Mouse (Mus musculus): Measurements from ENCODE around the gene Ttll12. TPM values are rescaled to one million over a fixed set of nuclear protein-coding genes. Genes with fewer than 3 reads are reported as not detected.

The Ttll12 gene
- polyA plus RNA-seq, 1 experiment from 2014 or later, result 49.6 TPM

DNA sequence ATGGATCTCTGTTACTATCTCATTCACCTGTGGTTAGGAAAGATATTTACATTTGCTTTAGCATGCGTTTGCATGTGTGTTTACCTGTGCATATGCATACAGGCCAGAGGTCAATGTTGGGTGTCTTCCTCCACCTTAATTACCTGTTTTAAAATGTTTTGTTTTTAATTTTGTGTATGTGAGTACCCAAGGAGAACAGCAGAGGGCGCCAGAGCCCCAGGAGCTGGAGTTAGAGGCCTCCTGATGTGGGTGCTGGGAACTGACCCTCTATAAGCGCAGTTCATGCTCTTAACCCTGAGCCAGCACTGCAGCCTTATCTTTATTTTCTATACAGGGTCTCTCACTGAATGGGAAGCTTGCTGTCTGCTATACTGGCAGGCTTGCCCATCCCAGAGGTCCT is 34.8 kb upstream of the Ttll12 start:
- Histone ChIP-seq H3K27ac (ENCODE audit: low read length) (no peak overlapping the region), H3K27me3 (replicated peaks; ENCODE audit: control insufficient read depth, insufficient read depth, low read length) (no peaks in the 10 kb centered on the region), H3K9ac (replicated peaks; ENCODE audit: low read depth, low read length) (no peak overlapping the region), H3K4me1 (replicated peaks; ENCODE audit: control insufficient read depth, insufficient read depth, low read length) (no peaks in the 10 kb centered on the region), H3K36me3 (ENCODE audit: control insufficient read depth, insufficient read depth) (peaks cover 7% of the 10 kb centered on the region; the same call in 1 of the 2 replicates), H3K9me3 (ENCODE audit: control insufficient read depth, low read length) (peaks cover 6% of the 10 kb centered on the region; the same call in 1 of the 2 replicates), H3K4me2 (ENCODE audit: low read length) (no peak overlapping the region), H3K4me3 (replicated peaks; ENCODE audit: low read length) (no peak overlapping the region)
- 83% methylated on average over 3 of the region's 3 CpGs for WGBS
- no peak for ATAC-seq

DNA sequence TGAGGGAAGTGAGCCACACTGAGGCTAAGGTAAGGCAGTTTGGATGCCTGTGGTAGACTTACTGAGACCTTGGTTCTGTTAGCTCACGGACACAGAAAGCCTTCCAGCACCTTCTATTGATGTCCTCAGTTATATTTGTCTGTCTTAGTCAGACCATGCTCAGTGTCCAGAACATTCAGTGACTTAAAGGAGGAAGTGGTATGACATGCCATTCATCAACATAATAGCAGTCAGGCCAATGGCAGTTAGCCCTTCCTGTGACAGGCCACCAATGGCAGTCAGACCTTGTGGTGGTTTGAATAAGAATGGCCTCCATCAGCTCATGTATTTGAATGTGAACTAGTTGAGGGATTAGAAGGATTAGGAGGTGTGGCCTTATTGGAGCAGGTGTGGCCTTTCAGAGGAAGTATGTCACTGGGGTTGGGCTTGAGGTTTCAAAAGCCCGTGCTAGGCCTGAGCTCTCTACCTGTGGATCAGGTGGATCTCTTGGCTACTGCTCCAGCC is 31.2 kb upstream of the Ttll12 start:
- Histone ChIP-seq H3K9me3 (ENCODE audit: control insufficient read depth, low read length) (peaks cover 6% of the 10 kb centered on the region; the same call in 1 of the 2 replicates), H3K4me1 (replicated peaks; ENCODE audit: control insufficient read depth, insufficient read depth, low read length) (no peaks in the 10 kb centered on the region), H3K4me3 (replicated peaks; ENCODE audit: low read length) (no peak overlapping the region), H3K27me3 (replicated peaks; ENCODE audit: control insufficient read depth, insufficient read depth, low read length) (no peaks in the 10 kb centered on the region), H3K27ac (ENCODE audit: low read length) (no peak overlapping the region), H3K9ac (replicated peaks; ENCODE audit: low read depth, low read length) (no peak overlapping the region), H3K36me3 (ENCODE audit: control insufficient read depth, insufficient read depth) (peaks cover 7% of the 10 kb centered on the region; the same call in 1 of the 2 replicates), H3K4me2 (ENCODE audit: low read length) (no peak overlapping the region)
- 82% methylated on average over 2 of the region's 2 CpGs for WGBS
- ATAC-seq, result no peak

DNA sequence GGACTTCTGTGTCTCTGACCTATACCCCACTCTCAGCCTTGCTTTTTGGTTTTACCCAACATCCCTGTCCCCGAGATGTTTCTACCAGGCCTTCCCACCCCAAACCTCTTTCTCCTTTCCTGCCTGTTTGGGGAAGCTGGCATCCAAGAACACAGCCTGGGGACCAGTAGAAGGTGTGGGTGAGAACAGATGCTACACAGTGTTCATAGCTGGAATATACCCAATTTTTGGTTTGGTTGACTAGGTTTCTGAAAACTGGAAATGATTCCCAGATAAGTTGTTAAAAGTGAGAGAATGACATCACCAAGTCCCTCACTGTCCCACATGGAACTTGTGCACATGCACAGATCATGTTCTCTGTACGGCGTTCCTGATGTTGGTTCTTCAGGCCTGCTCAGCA is 20.3 kb upstream of the Ttll12 start:
- Histone ChIP-seq H3K27me3 (replicated peaks; ENCODE audit: control insufficient read depth, insufficient read depth, low read length) (no peaks in the 10 kb centered on the region), H3K9me3 (ENCODE audit: control insufficient read depth, low read length) (no peaks in the 10 kb centered on the region), H3K27ac (ENCODE audit: low read length) (no peak overlapping the region), H3K4me2 (ENCODE audit: low read length) (no peak overlapping the region), H3K36me3 (ENCODE audit: control insufficient read depth, insufficient read depth) (no peaks in the 10 kb centered on the region; the same call in 1 of the 2 replicates), H3K9ac (replicated peaks; ENCODE audit: low read depth, low read length) (no peak overlapping the region), H3K4me1 (replicated peaks; ENCODE audit: control insufficient read depth, insufficient read depth, low read length) (no peaks in the 10 kb centered on the region), H3K4me3 (replicated peaks; ENCODE audit: low read length) (no peak overlapping the region)
- WGBS, result 88% methylated on average over 3 of the region's 3 CpGs
- ATAC-seq, result no peak

DNA sequence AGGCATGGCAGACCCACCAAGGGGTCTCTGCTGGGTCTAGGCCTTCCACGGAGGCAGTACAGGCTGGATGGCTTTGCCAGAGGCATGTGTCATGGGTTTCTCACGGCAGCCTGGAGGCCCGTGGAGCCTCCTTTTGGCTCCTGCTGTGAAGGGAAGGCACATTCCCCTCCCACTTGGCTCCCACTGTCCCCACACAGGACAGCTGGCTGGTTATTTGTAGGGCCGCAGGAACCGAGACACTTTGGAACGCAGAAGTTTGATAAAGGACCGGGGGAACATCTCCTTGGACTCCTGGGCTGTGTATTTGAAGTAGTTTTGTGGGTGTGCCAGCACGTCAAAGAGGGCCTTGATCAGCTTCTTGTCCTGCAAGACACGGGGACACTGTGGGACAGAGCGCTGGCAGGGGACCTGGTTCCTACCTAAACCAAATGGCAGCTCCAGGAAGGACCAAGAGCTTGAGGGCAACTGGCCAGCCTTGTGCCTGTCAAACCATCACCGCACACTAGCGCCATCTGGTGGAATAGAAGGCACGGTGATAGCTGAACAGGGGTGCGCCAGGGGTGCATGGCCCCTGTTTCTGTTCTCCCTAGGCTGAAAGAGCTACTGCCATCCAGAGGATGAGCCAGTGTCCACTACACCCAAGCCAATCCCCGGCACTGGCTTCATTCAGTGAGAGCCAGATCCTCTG is 12.3 kb upstream of the Ttll12 start:
- Histone ChIP-seq H3K9ac (replicated peaks; ENCODE audit: low read depth, low read length) (no peak overlapping the region), H3K27me3 (replicated peaks; ENCODE audit: control insufficient read depth, insufficient read depth, low read length) (no peaks in the 10 kb centered on the region), H3K9me3 (ENCODE audit: control insufficient read depth, low read length) (no peaks in the 10 kb centered on the region), H3K36me3 (ENCODE audit: control insufficient read depth, insufficient read depth) (no peaks in the 10 kb centered on the region), H3K4me3 (replicated peaks; ENCODE audit: low read length) (no peak overlapping the region), H3K27ac (ENCODE audit: low read length) (no peak overlapping the region), H3K4me2 (ENCODE audit: low read length) (no peak overlapping the region), H3K4me1 (replicated peaks; ENCODE audit: control insufficient read depth, insufficient read depth, low read length) (no peaks in the 10 kb centered on the region)
- ATAC-seq, result no peak
- WGBS, result 59% methylated on average over 15 of the region's 15 CpGs

DNA sequence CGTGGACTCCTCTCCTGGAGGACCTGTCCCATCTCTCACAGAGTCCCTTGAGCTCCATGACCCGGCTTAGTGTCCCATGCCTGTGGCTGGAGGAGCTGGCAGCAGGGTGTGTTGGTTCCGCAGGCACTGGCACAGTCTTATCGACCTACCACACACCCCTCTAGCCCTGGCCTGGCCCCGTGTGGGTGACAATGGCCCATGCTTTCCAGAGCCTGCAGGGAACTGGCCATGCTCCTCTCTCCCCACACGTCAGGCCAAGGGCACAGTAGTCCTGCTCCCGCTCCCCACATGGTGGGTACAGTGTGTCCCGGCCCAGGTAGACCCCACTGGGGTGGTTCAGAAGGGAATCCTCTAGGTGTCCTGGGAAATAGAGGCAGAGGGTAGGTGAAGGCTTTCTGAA is 11.7 kb upstream of the Ttll12 start:
- ATAC-seq, result no peak
- Histone ChIP-seq H3K9me3 (ENCODE audit: control insufficient read depth, low read length) (no peaks in the 10 kb centered on the region), H3K27ac (ENCODE audit: low read length) (no peak overlapping the region), H3K4me3 (replicated peaks; ENCODE audit: low read length) (no peak overlapping the region), H3K36me3 (ENCODE audit: control insufficient read depth, insufficient read depth) (no peaks in the 10 kb centered on the region), H3K4me2 (ENCODE audit: low read length) (no peak overlapping the region), H3K4me1 (replicated peaks; ENCODE audit: control insufficient read depth, insufficient read depth, low read length) (no peaks in the 10 kb centered on the region), H3K9ac (replicated peaks; ENCODE audit: low read depth, low read length) (no peak overlapping the region), H3K27me3 (replicated peaks; ENCODE audit: control insufficient read depth, insufficient read depth, low read length) (no peaks in the 10 kb centered on the region)
- WGBS, result 95% methylated on average over 8 of the region's 8 CpGs

DNA sequence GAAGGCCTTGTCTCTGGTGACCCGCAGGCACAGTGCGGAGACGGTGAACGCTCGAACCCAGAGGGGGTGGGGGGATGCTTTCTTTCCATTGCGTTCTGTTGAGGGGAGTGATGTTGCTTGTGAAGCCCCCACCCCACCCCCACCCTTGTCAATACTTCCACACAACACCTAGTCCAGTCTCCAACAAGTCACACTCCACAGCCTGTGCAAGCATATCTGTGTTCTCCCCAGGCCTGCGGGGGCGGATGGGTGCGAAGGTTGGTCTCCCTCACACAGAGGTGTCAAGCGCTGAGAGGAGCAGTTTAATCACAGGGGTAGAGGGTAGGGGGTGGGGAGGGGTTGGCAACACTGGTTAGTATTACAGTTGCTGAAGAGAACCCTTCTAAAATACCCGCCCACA is 11.3 kb upstream of the Ttll12 start:
- no peaks in the 10 kb centered on the region for H3K36me3 ChIP-seq (ENCODE audit: control insufficient read depth, insufficient read depth)
- WGBS, result 90% methylated on average over 11 of the region's 11 CpGs
- H3K27me3 ChIP-seq (replicated peaks; ENCODE audit: control insufficient read depth, insufficient read depth, low read length), result no peaks in the 10 kb centered on the region
- H3K9me3 ChIP-seq (ENCODE audit: control insufficient read depth, low read length), result no peaks in the 10 kb centered on the region
- H3K27ac ChIP-seq (ENCODE audit: low read length), result no peak overlapping the region
- H3K4me3 ChIP-seq (replicated peaks; ENCODE audit: low read length), result no peak overlapping the region
- ATAC-seq, result no peak
- H3K4me2 ChIP-seq (ENCODE audit: low read length), result no peak overlapping the region
- H3K4me1 ChIP-seq (replicated peaks; ENCODE audit: control insufficient read depth, insufficient read depth, low read length), result no peaks in the 10 kb centered on the region
- no peak overlapping the region for H3K9ac ChIP-seq (replicated peaks; ENCODE audit: low read depth, low read length)

DNA sequence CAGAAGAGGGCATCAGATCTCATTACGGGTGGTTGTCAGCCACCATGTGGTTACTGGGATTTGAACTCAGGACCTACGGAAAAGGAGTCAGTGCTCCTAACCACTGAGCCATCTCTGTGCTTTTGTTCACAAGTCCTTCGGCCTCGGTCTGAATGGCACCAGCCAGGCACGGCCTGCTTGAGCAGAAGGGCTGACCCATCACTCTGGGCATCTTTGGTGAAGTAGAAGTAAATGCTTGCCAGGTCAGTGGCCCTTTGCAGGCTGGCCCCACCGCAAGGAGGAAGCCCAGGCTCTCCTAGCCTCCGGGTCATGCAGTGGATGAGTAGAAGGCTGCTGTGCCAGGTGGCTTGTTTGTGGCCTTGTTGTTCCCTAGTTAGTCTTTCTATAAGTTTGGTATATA is 8.5 kb upstream of the Ttll12 start:
- no peaks in the 10 kb centered on the region for H3K4me1 ChIP-seq (replicated peaks; ENCODE audit: control insufficient read depth, insufficient read depth, low read length)
- H3K27ac ChIP-seq (ENCODE audit: low read length), result no peak overlapping the region
- H3K9me3 ChIP-seq (ENCODE audit: control insufficient read depth, low read length), result no peaks in the 10 kb centered on the region
- H3K4me2 ChIP-seq (ENCODE audit: low read length), result no peak overlapping the region
- H3K9ac ChIP-seq (replicated peaks; ENCODE audit: low read depth, low read length), result no peak overlapping the region
- ATAC-seq, result no peak
- H3K4me3 ChIP-seq (replicated peaks; ENCODE audit: low read length), result no peak overlapping the region
- WGBS, result 92% methylated on average over 7 of the region's 7 CpGs
- H3K36me3 ChIP-seq (ENCODE audit: control insufficient read depth, insufficient read depth), result no peaks in the 10 kb centered on the region
- no peaks in the 10 kb centered on the region for H3K27me3 ChIP-seq (replicated peaks; ENCODE audit: control insufficient read depth, insufficient read depth, low read length)

DNA sequence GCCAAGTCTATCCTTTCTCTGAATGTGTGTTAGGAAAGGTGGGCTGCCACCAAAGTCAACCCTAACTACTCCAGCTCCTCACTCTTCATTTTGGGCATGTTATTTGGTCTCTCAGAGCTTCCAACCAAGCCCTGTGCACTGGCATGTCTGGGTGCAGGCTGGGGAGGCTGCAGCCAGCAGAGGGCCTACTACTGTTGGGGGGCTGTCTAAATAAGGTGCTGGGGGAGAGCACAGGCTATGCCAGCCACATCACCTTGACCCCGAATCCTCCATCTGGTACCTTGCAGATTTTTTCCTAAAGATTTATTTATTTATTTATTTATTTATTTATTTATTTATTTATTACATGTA is 8.1 kb upstream of the Ttll12 start:
- no peak overlapping the region for H3K27ac ChIP-seq (ENCODE audit: low read length)
- 100% methylated on average over 1 of the region's 1 CpGs for WGBS
- ATAC-seq, result no peak
- no peaks in the 10 kb centered on the region for H3K27me3 ChIP-seq (replicated peaks; ENCODE audit: control insufficient read depth, insufficient read depth, low read length)
- H3K9me3 ChIP-seq (ENCODE audit: control insufficient read depth, low read length), result no peaks in the 10 kb centered on the region
- H3K4me2 ChIP-seq (ENCODE audit: low read length), result no peak overlapping the region
- no peaks in the 10 kb centered on the region for H3K4me1 ChIP-seq (replicated peaks; ENCODE audit: control insufficient read depth, insufficient read depth, low read length)
- no peak overlapping the region for H3K9ac ChIP-seq (replicated peaks; ENCODE audit: low read depth, low read length)
- no peak overlapping the region for H3K4me3 ChIP-seq (replicated peaks; ENCODE audit: low read length)
- no peaks in the 10 kb centered on the region for H3K36me3 ChIP-seq (ENCODE audit: control insufficient read depth, insufficient read depth)

DNA sequence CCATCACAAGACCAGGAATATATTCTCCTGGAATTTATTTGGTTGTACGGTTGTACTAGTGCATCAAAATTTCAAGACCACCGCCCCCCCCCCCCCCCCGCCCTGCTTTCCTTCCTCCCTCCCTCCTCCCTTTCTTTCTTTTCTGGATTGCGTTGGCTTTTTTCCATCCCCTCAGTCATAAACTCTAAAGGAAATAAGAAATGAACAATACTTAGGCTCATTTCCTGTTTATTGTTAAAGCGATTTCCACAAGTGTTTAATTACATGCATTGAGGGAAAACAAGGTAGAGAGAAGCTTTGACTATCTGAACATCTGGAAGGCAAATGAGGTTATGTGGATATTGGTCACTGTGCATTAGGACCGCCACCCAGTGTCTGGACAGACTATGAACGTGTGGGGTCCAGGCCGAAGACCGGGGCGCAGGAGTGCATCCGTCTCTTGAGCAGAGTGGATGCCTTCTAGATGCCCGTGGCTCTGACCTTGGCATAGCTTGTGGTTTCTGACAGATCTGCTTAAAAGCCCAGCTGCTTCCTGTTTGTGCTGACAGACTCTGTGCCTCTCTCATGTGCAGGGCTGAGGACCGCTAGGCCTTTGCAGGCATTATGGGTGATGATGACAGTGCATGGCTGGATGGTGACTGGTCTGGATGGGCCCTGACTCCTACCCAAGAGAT is 7.6 kb upstream of the Ttll12 start:
- Histone ChIP-seq H3K4me3 (replicated peaks; ENCODE audit: low read length) (no peak overlapping the region), H3K27ac (ENCODE audit: low read length) (no peak overlapping the region), H3K9me3 (ENCODE audit: control insufficient read depth, low read length) (no peaks in the 10 kb centered on the region), H3K36me3 (ENCODE audit: control insufficient read depth, insufficient read depth) (no peaks in the 10 kb centered on the region), H3K4me1 (replicated peaks; ENCODE audit: control insufficient read depth, insufficient read depth, low read length) (no peaks in the 10 kb centered on the region), H3K9ac (replicated peaks; ENCODE audit: low read depth, low read length) (no peak overlapping the region), H3K4me2 (ENCODE audit: low read length) (no peak overlapping the region), H3K27me3 (replicated peaks; ENCODE audit: control insufficient read depth, insufficient read depth, low read length) (no peaks in the 10 kb centered on the region)
- 84% methylated on average over 13 of the region's 13 CpGs for WGBS
- no peak for ATAC-seq
